Mouse (Mus musculus) heart, embryonic 15.5 days (tissue): ENCODE data around the gene Trak1. TPM values are rescaled to one million over a fixed set of nuclear protein-coding genes. Genes with fewer than 3 reads are reported as not detected.

Source experiments
- ATAC-seq: fragments of 200-750 bp; cut with Nextera tagmentation; replicated peaks from 2 replicates; pipeline ENCODE4 v1.8.0; 2017; ENCODE audit warnings: low read depth, moderate TSS enrichment; ENCODE audit not compliant: insufficient number of reproducible peaks, insufficient read depth, low FRiP score
- H3K27ac ChIP-seq: fragments of 300-500 bp; sonication (generic); 2 replicates; pipeline ENCODE4 v1.5.1; 2015; ENCODE audit warnings: mild to moderate bottlenecking, inconsistent platforms
- H3K27me3 ChIP-seq: fragments of 300-500 bp; sonication (generic); 2 replicates; pipeline ENCODE4 v1.6.1; 2015; ENCODE audit warnings: inconsistent platforms
- H3K36me3 ChIP-seq: fragments of 300-500 bp; sonication (generic); 2 replicates; pipeline ENCODE4 v1.6.1; 2015; ENCODE audit warnings: mild to moderate bottlenecking, inconsistent platforms
- H3K4me1 ChIP-seq: fragments of 300-500 bp; sonication (generic); replicated peaks from 2 replicates; pipeline ENCODE4 v1.6.1; 2015; ENCODE audit warnings: inconsistent platforms
- H3K4me2 ChIP-seq: fragments of 300-500 bp; sonication (generic); 2 replicates; pipeline ENCODE4 v1.6.1; 2015; ENCODE audit warnings: inconsistent platforms, mild to moderate bottlenecking, moderate library complexity
- H3K4me3 ChIP-seq: fragments of 300-500 bp; sonication (generic); 2 replicates; pipeline ENCODE4 v1.5.1; 2015; ENCODE audit warnings: mild to moderate bottlenecking, inconsistent platforms
- H3K9ac ChIP-seq: fragments of 300-500 bp; sonication (generic); 2 replicates; pipeline ENCODE4 v1.6.1; 2015; ENCODE audit warnings: mild to moderate bottlenecking, inconsistent platforms
- H3K9me3 ChIP-seq: fragments of 300-500 bp; sonication (generic); replicated peaks from 2 replicates; pipeline ENCODE4 v1.6.1; 2016; ENCODE audit warnings: inconsistent platforms
- WGBS: fragments of 180-500 bp; shearing (Covaris S2); methylation state at CpG from one replicate; pipeline ENCODE4 v1.1.7; 2015; ENCODE audit warnings: mixed read lengths; 5-methylcytosine and 5-hydroxymethylcytosine counted together
- polyA plus RNA-seq: library from polyadenylated mRNA; unstranded; fragments of >200 nt; fragmentation: Nextera tagmentation; extraction: Ambion mirVana; gene quantifications from 2 replicates; pipeline ENCODE4 v1.2.1, GENCODE M21; 2015

The Trak1 gene
- polyA plus RNA-seq, 1 experiment from 2014 or later, result 37.0 TPM

DNA sequence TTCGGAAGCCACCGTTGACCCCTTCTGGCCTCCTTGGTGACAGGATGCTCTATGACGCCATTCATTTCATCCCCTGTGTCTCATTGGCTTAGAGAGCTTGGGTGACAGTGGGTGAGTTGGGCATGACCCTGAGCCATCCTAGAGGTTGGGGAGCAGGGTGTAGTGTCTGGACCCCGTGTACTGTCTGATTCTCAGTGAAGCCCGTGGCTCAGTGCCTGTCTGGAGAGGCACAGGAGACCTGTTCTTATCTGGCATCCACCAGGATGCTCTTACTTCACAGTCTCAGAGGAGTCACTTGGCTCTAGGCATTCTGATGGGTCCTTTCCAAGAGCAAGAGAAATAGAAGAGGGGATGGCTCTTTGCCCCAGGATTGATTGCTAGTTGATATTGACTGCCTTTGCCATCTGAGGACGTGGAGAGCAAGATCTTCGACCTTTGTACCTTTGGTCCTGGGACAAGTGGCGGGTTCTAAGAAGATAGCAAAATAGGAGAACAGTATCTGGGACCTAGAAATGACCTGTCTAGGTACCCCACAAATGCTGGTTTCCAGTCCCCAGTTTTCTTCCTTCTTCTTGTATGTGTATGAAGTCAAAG is 107.9 kb downstream of the Trak1 start:
- 96% methylated on average over 8 of the region's 8 CpGs for WGBS

DNA sequence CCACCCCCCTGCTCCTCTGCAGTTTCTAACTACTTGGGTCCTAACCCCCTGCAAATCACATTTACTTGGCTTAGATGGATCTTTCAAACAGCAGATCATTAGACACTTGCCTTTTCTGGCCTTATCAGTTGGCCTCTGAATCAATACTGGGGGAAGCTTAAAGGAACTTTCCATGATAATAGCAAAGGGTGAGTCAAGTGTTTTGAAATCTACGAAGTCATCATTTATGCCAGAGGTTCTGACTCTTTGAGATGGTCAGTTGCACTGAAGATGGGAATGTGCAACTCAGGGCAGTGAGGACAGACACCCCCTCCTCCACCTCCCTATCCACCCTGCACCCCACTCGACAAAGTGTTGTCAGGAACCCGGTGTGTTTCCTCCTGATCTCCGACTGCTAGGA is 108.5 kb downstream of the Trak1 start:
- H3K4me1 ChIP-seq, result peaks cover 8% of the 10 kb centered on the region; the same call in 1 of the 2 replicates
- ATAC-seq, result no peak
- H3K9ac ChIP-seq, result no peak overlapping the region
- H3K9me3 ChIP-seq, result no peaks in the 10 kb centered on the region
- no peaks in the 10 kb centered on the region for H3K27me3 ChIP-seq
- no peak overlapping the region for H3K27ac ChIP-seq
- WGBS, result 89% methylated on average over 4 of the region's 4 CpGs
- H3K36me3 ChIP-seq, result no peaks in the 10 kb centered on the region
- H3K4me3 ChIP-seq, result no peak overlapping the region
- no peak overlapping the region for H3K4me2 ChIP-seq

More for the DNA sequence above, 107.9 kb downstream of the Trak1 start:
- Histone ChIP-seq H3K36me3 (no peaks in the 10 kb centered on the region), H3K4me2 (no peak overlapping the region), H3K27me3 (no peaks in the 10 kb centered on the region), H3K4me1 (peaks cover 8% of the 10 kb centered on the region; the same call in 1 of the 2 replicates), H3K4me3 (no peak overlapping the region), H3K9me3 (no peaks in the 10 kb centered on the region), H3K27ac (no peak overlapping the region), H3K9ac (no peak overlapping the region)
- ATAC-seq, result no peak

DNA sequence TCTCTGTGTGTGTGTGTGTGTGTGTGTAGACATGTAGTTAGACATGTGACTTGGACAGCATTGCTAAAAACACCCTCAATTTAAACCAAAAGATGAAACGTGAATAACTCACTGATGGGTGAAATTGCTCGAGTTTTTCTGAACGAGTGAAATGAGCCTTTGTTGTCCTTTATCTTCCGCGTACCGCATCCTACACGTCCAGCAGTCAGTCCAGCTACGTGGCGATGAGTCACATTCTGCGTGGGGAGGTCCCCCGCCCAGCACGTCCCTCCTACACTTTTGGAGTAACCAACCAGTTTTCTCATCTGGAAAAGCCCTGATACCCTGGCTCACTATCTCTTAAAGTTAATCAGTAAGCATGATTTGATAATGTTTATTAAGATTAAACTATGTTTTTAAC is 116.9 kb downstream of the Trak1 start:
- no peak for ATAC-seq
- no peaks in the 10 kb centered on the region for H3K27me3 ChIP-seq
- H3K9me3 ChIP-seq, result no peaks in the 10 kb centered on the region
- H3K4me1 ChIP-seq, result peaks cover 20% of the 10 kb centered on the region
- H3K4me3 ChIP-seq, result no peak overlapping the region
- 78% methylated on average over 12 of the region's 12 CpGs for WGBS
- H3K9ac ChIP-seq, result no peak overlapping the region
- no peak overlapping the region for H3K27ac ChIP-seq
- no peak overlapping the region for H3K4me2 ChIP-seq
- peaks cover 4% of the 10 kb centered on the region for H3K36me3 ChIP-seq

DNA sequence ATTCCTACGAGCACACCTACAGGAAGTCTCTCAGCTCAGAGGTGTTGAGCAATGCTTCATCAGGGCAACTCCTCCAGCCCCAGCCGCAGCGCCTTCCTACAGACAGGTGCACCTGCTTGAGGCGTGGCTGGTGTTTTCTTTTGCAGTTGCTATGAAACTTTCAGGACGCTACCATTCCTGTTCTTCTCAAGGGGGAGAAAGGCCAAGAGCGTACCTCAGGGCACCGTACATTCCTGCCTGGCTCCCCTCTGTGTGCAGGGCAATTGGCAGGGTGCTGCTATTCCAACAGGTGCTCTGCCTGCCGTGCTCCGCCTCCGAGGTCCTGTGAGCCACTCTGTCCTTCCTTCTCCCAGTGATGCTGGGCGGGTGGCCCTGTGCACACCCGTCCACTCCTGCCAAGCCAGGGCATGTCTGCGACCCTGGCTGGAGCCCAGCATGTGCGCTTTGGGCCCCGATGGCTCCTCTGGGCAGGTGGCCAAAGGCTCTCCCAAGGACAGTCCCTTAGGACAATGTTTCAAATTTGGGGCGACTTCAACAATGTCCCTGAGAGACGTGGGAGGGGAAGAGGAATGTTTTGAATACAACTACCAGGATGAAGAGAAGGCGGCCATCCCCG is 118.4 kb downstream of the Trak1 start:
- Histone ChIP-seq H3K27ac (no peak overlapping the region), H3K27me3 (no peaks in the 10 kb centered on the region), H3K9me3 (no peaks in the 10 kb centered on the region), H3K4me2 (no peak overlapping the region), H3K4me1 (peaks cover 20% of the 10 kb centered on the region), H3K9ac (no peak overlapping the region), H3K36me3 (peaks cover 4% of the 10 kb centered on the region), H3K4me3 (no peak overlapping the region)
- ATAC-seq, result peak; percentile 58; the same call in 1 of the 2 replicates
- WGBS, result 62% methylated on average over 19 of the region's 19 CpGs

DNA sequence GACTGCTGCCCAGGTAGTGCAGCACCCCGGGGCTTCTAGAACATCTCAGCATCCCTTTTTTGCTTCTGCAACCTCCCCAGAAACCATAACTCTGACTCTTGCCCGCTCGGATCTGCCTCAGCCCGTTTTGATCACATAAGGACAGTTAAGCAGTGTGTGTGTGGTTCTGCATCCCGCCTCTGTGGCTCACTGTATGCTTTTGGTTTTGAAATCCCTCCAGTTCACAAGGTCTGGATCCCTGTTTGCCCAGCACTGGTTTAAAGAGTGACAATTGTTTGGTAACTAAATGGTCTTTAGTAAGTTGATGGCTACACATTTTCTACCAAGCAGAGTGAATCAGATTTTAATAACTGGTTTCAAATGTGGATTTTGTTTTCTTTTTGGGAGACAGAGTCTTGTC is 119.2 kb downstream of the Trak1 start:
- peaks cover 22% of the 10 kb centered on the region for H3K4me1 ChIP-seq
- H3K36me3 ChIP-seq, result peaks cover 4% of the 10 kb centered on the region
- WGBS, result 90% methylated on average over 5 of the region's 5 CpGs
- no peak overlapping the region for H3K9ac ChIP-seq
- ATAC-seq, result no peak
- H3K9me3 ChIP-seq, result no peaks in the 10 kb centered on the region
- no peak overlapping the region for H3K27ac ChIP-seq
- H3K4me2 ChIP-seq, result no peak overlapping the region
- no peaks in the 10 kb centered on the region for H3K27me3 ChIP-seq
- H3K4me3 ChIP-seq, result no peak overlapping the region

DNA sequence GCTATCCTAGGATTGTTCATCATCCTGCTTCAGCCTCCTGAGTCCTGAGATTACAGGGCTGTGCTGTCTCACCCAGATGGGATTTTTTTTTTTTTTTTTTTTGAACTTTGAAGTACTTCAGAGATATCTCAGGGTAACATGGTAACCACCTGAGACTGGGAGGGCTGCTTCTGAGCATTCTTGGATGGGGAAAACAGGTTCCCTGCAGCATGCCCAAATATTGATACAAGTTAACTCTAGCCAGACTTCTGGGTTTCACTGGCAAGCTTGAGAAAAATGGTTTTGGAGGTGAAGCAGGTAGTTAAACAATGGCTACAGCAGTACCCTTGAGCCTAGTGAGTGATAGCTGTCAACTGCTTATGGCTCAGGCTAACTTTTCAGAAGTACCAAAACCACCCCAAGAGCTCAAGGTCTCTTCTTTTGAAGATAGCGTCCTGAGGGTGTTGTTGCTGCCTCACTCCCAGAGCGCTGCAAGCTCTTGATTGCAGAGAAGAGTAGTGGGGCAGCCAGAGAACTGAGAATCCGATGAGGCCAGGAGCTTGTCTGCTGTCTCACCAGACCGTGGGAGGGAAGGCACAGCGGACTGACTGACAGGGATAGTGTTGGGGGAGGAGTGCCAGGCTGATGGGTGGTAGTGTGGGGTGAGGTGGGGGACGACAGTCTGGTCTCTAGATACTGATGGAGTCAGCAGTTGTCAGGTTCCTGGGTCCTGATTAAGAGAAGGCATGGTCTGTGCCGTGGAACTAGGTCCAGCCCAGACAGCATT is 119.8 kb downstream of the Trak1 start:
- 55% methylated on average over 7 of the region's 7 CpGs for WGBS
- peaks cover 28% of the 10 kb centered on the region for H3K4me1 ChIP-seq
- no peak overlapping the region for H3K4me2 ChIP-seq
- no peak for ATAC-seq
- peaks cover 4% of the 10 kb centered on the region for H3K36me3 ChIP-seq
- H3K27me3 ChIP-seq, result no peaks in the 10 kb centered on the region
- no peak overlapping the region for H3K27ac ChIP-seq
- H3K9ac ChIP-seq, result no peak overlapping the region
- H3K4me3 ChIP-seq, result no peak overlapping the region
- no peaks in the 10 kb centered on the region for H3K9me3 ChIP-seq

DNA sequence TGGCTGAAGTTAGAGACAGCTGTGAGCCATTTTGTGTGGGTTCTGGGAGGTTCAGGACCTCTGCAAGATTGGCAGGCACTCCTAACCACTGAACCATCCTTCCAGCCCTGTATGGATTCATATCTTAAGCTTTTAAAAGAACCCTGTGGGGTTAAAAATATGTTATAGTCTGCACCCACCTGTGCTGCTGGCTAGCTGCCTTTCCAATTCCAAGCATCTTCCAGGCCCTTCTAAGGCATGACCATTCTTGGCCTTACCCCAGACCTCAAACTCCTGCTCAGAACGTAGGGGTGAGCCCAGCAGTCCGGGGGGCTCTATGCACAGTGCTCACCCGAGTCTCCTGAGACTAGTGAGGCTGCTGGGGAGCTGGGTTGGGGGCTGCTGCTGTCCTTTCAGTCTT is 121.7 kb downstream of the Trak1 start:
- Histone ChIP-seq H3K4me3 (no peak overlapping the region), H3K4me2 (no peak overlapping the region), H3K9ac (no peak overlapping the region)

DNA sequence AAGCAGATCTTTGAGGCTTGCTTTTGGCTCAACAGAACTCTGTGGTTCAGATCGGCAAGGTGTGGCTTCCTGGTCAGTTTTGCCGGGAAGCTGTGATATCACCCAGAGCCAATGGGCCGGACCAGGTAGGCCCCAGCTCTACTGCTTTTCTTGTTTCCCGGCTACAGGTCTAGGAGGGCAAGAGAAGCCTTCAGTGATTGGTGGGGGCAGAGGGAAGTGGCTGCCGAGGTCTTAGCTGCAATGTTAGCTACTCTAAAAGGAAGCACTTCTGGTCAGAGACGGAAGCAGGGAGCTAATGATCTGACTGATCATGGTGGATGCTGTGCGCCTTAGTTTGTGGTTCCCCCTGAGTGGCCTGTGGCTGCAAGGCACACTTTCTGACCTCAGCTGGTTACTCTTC is 122.3 kb downstream of the Trak1 start:
- no peak for ATAC-seq
- H3K9ac ChIP-seq, result no peak overlapping the region
- H3K9me3 ChIP-seq, result no peaks in the 10 kb centered on the region
- no peak overlapping the region for H3K4me2 ChIP-seq
- peaks cover 38% of the 10 kb centered on the region for H3K4me1 ChIP-seq
- H3K4me3 ChIP-seq, result no peak overlapping the region
- WGBS, result 67% methylated on average over 7 of the region's 7 CpGs
- H3K27me3 ChIP-seq, result no peaks in the 10 kb centered on the region
- H3K27ac ChIP-seq, result no peak overlapping the region
- H3K36me3 ChIP-seq, result no peaks in the 10 kb centered on the region

More for the DNA sequence above, 121.7 kb downstream of the Trak1 start:
- Histone ChIP-seq H3K27me3 (no peaks in the 10 kb centered on the region), H3K27ac (no peak overlapping the region), H3K4me1 (peaks cover 36% of the 10 kb centered on the region), H3K36me3 (no peaks in the 10 kb centered on the region; the same call in 1 of the 2 replicates), H3K9me3 (no peaks in the 10 kb centered on the region)
- 81% methylated on average over 3 of the region's 3 CpGs for WGBS
- ATAC-seq, result no peak

DNA sequence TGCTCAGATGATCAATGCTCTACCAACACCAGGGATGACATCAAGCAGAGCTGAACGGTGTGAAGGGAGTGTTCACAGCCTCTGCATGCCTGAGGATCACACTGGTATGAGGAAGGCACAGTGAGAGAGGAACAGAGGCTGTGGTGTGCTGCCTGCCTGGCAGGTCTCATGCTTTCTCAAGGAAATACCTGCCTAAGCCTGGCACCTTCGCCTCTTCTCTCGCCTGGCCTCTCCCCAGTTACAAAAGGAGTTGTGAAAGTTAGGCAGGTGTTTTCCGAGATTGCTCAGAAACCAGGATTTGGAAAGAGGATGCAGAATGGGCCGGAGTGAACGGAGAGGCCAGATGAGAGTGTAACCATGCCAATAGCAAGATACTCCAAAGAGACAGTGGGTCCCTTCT is 123.5 kb downstream of the Trak1 start:
- 76% methylated on average over 6 of the region's 6 CpGs for WGBS
- Histone ChIP-seq H3K9me3 (no peaks in the 10 kb centered on the region), H3K27ac (no peak overlapping the region), H3K4me3 (no peak overlapping the region), H3K27me3 (no peaks in the 10 kb centered on the region), H3K4me1 (peaks cover 39% of the 10 kb centered on the region), H3K36me3 (no peaks in the 10 kb centered on the region), H3K4me2 (no peak overlapping the region), H3K9ac (no peak overlapping the region)
- 0 out of 2 replicates have a peak, but pooled peaks have one; percentile 5 for ATAC-seq

DNA sequence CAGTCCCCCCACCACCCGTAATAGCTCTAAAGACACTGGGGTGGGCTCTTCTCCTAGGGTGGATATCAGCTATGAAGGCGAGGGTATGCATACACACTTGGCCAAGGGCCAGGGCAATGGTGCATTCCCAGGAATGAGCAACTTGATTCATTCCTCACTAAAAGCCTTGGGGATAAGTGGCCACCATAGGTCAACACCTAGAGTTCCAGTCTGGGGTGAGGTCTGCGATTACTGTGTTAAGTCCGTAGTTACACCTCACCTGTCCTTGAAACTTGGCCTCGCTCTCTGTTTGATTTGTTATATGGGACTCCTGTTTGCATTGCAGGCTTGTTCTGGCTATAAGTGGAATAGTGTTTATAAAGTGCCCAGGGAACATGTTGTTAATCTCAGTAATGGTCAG is 125.1 kb downstream of the Trak1 start:
- Histone ChIP-seq H3K4me2 (no peak overlapping the region), H3K27me3 (no peaks in the 10 kb centered on the region), H3K9ac (no peak overlapping the region), H3K36me3 (no peaks in the 10 kb centered on the region), H3K4me1 (peaks cover 44% of the 10 kb centered on the region), H3K4me3 (no peak overlapping the region), H3K9me3 (no peaks in the 10 kb centered on the region), H3K27ac (no peak overlapping the region)
- no peak for ATAC-seq
- 68% methylated on average over 5 of the region's 5 CpGs for WGBS

DNA sequence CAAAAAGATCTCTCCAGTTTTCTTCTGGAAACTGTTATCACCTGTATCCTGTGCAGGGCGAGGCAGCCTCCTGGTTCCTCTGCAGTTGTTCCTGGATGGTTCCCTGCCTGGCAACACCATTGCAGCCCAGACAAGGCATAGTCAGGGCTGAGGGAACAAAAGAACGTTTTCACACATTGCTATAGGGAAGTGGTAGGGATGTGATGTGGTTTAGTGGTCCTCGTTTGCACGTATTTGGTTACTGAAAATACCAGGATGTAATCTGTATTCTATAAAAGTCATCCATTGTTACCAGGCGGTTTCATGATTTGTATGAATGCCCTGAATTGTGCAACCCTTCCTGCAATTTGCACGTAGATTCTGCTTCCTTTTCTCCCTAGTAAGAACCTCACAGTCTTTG is 126.3 kb downstream of the Trak1 start:
- H3K36me3 ChIP-seq, result no peaks in the 10 kb centered on the region
- whole genome bisulfite sequencing, result 72% methylated on average over 6 of the region's 6 CpGs
- ATAC-seq, result no peak
- no peaks in the 10 kb centered on the region for H3K27me3 ChIP-seq
- no peak overlapping the region for H3K9ac ChIP-seq
- H3K4me2 ChIP-seq, result no peak overlapping the region
- H3K4me1 ChIP-seq, result peaks cover 52% of the 10 kb centered on the region
- peak overlapping the region; percentile 11; the same call in 1 of the 2 replicates for H3K27ac ChIP-seq
- H3K9me3 ChIP-seq, result no peaks in the 10 kb centered on the region
- no peak overlapping the region for H3K4me3 ChIP-seq
